Mouse (Mus musculus) liver, embryonic 14.5 days (tissue): ENCODE data around the gene Robo1.
"Not testable (repeated sequence)": the region's sequence is repeated elsewhere in the genome, so short reads cannot be mapped to it uniquely, and the experiment has no call there.

ENCODE experiments used
- CTCF ChIP-seq: IDR thresholded peaks from 2 replicates; pipeline ENCODE4 v1.5.1; 2016; ENCODE audit warnings: antibody characterized with exemption, low read depth, control low read depth
- EP300 ChIP-seq: IDR thresholded peaks from 2 replicates; pipeline ENCODE4 v1.6.1; 2016; ENCODE audit warnings: antibody characterized with exemption, low read depth

DNA sequence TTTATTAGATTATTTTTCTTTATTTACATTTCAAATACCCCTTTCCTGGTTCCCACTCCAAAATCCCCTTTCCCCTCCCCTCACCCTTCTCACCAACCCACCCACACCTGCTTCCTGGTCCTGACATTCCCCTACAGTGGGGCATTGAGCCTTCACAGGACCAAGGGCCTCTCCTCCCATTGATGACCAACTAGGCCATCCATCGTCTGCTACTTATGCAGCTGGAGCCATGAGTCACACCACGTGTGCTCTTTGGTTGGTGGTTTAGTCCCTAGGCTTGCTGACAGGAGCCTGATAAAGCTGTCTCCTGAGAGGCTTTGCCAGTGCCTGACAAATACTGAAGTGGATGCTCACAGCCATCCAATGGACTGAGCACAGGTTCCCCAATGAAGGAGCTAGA lies 254.0 kb downstream of the Robo1 start:
- TF ChIP-seq CTCF, EP300: not testable (repeated sequence)
